In the genomic region with DNA sequence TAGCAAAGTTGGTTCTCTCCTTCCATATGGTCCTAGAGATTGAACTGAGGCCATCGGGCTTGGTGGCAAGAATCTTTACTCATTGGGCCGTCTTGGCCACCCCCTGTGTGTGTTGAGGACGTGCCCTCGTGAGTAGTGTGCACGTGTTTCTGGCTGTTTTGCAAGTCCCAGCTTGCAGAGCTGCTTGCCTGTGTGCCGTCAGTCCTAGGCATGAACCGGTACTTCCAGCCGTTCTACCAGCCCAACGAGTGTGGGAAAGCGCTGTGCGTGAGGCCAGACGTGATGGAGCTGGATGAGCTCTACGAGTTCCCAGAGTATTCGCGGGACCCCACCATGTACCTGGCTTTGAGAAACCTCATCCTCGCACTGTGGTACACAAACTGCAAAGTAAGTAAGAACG, we compare ENCODE assay signal across 30 mouse cellular contexts. TPM values are rescaled to one million over a fixed set of nuclear protein-coding genes. Genes with fewer than 3 reads are reported as not detected.
"Had no signal": no experiment of that assay in that cellular context is flagged by ENCODE, and none has a peak within 500 bp of the region (broad histone marks: within the 10 kb centered on the region; RNA-seq: fewer than 3 reads in every experiment).

No protein-coding gene starts in this region.

- H3K9me3 ChIP-seq: intestine, embryonic 15.5 days; kidney, embryonic 15.5 days; limb, embryonic 10.5 days; limb, embryonic 13.5 days; liver, embryonic 12.5 days; liver, embryonic 15.5 days; lung, embryonic 15.5 days; megakaryocyte, embryonic 14.5 days; midbrain, embryonic 10.5 days; midbrain, embryonic 13.5 days; neural tube, embryonic 13.5 days; stomach, embryonic 15.5 days had no signal

- ATAC-seq: intestine, embryonic 15.5 days; liver, embryonic 12.5 days; midbrain, embryonic 13.5 days; midbrain, embryonic 16.5 days had no signal

- H3K4me1 ChIP-seq: intestine, embryonic 15.5 days; limb, embryonic 10.5 days; liver, embryonic 12.5 days; liver, embryonic 15.5 days; lung, embryonic 15.5 days; midbrain, embryonic 10.5 days; midbrain, embryonic 13.5 days; neural tube, embryonic 13.5 days; stomach, embryonic 15.5 days had no signal

- DNase-seq: kidney, adult 11 months; kidney, adult 8-10 months; kidney, postnatal 14 days; kidney, postnatal 4 days; layer of hippocampus, postnatal 36 days; liver; lung, adult 18-20 months; lung, postnatal 10 days; lung, postnatal 36 days; retina, postnatal 1 day; right cerebral cortex, postnatal 25 days; spleen, adult 18-20 months; thymus, adult 2 months; thymus, postnatal 14 days; thymus, postnatal 4 days had no signal

- H3K27ac ChIP-seq: intestine, embryonic 15.5 days; kidney, embryonic 15.5 days; limb, embryonic 10.5 days; limb, embryonic 13.5 days; liver, embryonic 12.5 days; liver, embryonic 15.5 days; midbrain, embryonic 10.5 days; midbrain, embryonic 13.5 days; neural tube, embryonic 13.5 days; stomach, embryonic 15.5 days had no signal

- H3K27me3 ChIP-seq: intestine, embryonic 15.5 days; kidney, embryonic 15.5 days; limb, embryonic 13.5 days; liver, embryonic 12.5 days; liver, embryonic 15.5 days; lung, embryonic 15.5 days; megakaryocyte, embryonic 14.5 days; midbrain, embryonic 13.5 days; neural tube, embryonic 13.5 days; stomach, embryonic 15.5 days had no signal

- H3K4me3 ChIP-seq: intestine, embryonic 15.5 days; kidney, embryonic 15.5 days; limb, embryonic 10.5 days; limb, embryonic 13.5 days; liver, embryonic 12.5 days; liver, embryonic 15.5 days; lung, embryonic 15.5 days; megakaryocyte, embryonic 14.5 days; midbrain, embryonic 10.5 days; midbrain, embryonic 13.5 days; myocyte; neural tube, embryonic 13.5 days; stomach, embryonic 15.5 days had no signal

- H3K9ac ChIP-seq: intestine, embryonic 15.5 days; kidney, embryonic 15.5 days; limb, embryonic 13.5 days; liver, embryonic 12.5 days; liver, embryonic 15.5 days; lung, embryonic 15.5 days; midbrain, embryonic 13.5 days; neural tube, embryonic 13.5 days; stomach, embryonic 15.5 days had no signal

- H3K4me2 ChIP-seq: intestine, embryonic 15.5 days; kidney, embryonic 15.5 days; limb, embryonic 13.5 days; liver, embryonic 12.5 days; liver, embryonic 15.5 days; lung, embryonic 15.5 days; midbrain, embryonic 13.5 days; neural tube, embryonic 13.5 days; stomach, embryonic 15.5 days had no signal

RNA-seq across cellular contexts. Expression of a gene that starts 48.1 kb away (rescaled TPM):
- total RNA-seq: neutrophil, adult 5-6 weeks had no signal
